Mouse (Mus musculus): ENCODE data around the gene Ybey. TPM values are rescaled to one million over a fixed set of nuclear protein-coding genes. Genes with fewer than 3 reads are reported as not detected.

Gene Ybey
- polyA plus RNA-seq, 1 experiment from 2014 or later: 8.4 TPM

DNA sequence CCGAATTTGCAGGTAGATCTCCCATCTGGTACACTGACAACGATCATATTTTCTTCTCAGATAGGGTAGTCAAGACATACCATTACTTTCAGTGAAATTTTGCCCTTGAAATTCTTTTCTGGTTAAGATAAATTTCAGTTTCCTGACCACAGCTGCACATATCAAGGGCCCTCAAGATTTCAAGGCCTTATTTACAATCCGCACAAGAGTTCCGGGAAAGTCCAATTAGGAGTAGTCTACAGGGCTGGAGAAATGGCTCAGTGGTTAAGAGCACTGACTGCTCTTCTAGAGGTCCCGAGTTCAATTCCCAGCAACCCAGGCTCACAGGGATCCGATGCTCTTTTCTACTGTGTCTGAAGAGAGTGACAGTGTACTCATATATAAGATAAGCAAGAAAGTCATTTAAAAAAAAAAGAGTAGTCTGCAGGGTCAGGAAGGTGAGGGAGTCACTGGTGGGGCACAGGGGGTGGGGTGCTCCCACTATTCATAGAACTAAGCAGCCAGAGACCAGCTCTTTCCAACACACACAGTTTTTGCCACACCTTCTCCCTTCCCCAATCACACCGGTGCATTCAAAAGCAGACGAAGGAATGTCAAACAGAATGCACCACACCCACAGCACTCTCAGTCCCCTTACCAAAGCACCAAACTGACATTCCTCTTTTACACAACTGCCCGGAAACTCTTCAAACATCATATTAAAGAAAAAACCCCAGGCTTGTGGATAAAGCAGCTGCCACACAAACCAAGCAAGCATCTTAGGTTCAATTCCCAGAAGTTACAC is 29.6 kb downstream of the Ybey start:
- Histone ChIP-seq H3K27me3 (replicated peaks) (no peaks in the 10 kb centered on the region), H3K4me1 (peaks cover 17% of the 10 kb centered on the region), H3K9me3 (no peaks in the 10 kb centered on the region), H3K4me2 (replicated peaks) (no peak overlapping the region), H3K27ac (no peak overlapping the region), H3K9ac (no peak overlapping the region), H3K4me3 (no peak overlapping the region), H3K36me3 (peaks cover 55% of the 10 kb centered on the region)
- WGBS: 95% methylated on average over 9 of the region's 9 CpGs
- ATAC-seq (ENCODE audit: low FRiP score, low read depth): no peak

DNA sequence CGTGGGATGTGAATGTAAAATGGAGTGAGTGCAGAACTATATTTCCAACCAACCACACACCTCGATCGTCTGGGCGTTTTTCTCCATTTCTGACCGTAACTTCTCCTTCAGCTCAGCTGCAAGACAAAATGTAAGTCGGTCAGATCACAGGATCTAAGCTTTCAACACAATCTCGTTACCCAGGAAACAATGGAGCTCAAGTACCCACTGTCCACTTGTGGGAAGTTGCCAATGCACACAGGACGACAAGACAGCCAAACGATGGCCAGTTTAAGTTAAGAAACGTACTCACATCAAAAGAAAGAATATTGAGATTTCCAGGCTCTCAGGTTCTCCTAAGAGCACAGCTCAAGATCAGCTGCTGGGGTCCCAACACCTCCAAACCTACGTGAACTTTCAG is 35.0 kb downstream of the Ybey start:
- no peak overlapping the region for H3K4me2 ChIP-seq (replicated peaks)
- H3K27ac ChIP-seq: no peak overlapping the region
- H3K9me3 ChIP-seq: no peaks in the 10 kb centered on the region
- no peak overlapping the region for H3K9ac ChIP-seq
- no peak for ATAC-seq (ENCODE audit: low FRiP score, low read depth)
- no peak overlapping the region for H3K4me3 ChIP-seq
- no peaks in the 10 kb centered on the region for H3K4me1 ChIP-seq
- no peaks in the 10 kb centered on the region for H3K27me3 ChIP-seq (replicated peaks)
- H3K36me3 ChIP-seq: peaks cover 90% of the 10 kb centered on the region
- WGBS: 96% methylated on average over 11 of the region's 11 CpGs

DNA sequence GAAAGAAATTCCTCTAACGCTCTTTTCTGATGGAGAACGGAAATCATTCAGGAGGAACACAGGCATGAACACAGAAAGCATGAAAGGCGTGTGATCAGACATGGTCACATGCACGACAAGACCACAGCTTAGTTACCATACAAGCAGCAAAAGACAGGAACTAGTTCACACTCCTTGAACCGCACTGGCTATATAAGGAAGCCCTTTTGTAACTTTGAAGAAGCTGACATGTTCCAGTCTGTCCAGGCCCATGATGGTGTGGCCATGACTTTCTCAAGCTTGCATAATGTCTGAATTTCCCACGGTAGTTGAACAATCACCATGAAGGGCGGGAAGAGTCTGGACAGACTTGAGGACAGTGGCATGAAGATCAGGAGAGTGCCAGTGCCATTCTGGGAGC is 43.2 kb downstream of the Ybey start:
- no peaks in the 10 kb centered on the region for H3K4me1 ChIP-seq
- H3K4me2 ChIP-seq (replicated peaks): no peak overlapping the region
- H3K4me3 ChIP-seq: no peak overlapping the region
- H3K36me3 ChIP-seq: peaks cover 88% of the 10 kb centered on the region
- H3K27me3 ChIP-seq (replicated peaks): no peaks in the 10 kb centered on the region
- no peak overlapping the region for H3K27ac ChIP-seq
- no peak overlapping the region for H3K9ac ChIP-seq
- no peak for ATAC-seq (ENCODE audit: low FRiP score, low read depth)
- WGBS: 94% methylated on average over 7 of the region's 7 CpGs
- no peaks in the 10 kb centered on the region for H3K9me3 ChIP-seq

DNA sequence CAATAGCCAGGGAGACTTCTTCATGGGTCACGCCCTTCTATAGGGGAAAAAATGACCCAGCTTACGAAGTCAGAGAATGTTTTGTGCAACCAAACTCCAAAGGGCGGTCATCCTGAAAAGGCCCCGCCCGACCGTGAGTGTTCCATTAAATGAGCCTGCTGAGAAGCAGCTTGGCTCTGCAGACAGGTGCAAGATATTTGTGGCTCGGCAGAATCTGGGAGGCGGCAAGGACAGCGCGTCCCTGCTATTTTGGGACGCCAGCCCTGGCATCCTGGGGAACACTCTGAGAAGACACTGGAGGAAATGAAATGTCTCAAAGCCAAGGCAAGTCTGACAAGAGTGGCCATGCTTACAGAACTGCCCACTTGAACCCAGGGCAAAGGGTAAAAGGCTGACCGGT is 52.1 kb downstream of the Ybey start:
- Histone ChIP-seq H3K4me2 (replicated peaks) (no peak overlapping the region), H3K9me3 (no peaks in the 10 kb centered on the region), H3K27me3 (replicated peaks) (no peaks in the 10 kb centered on the region), H3K4me3 (no peak overlapping the region), H3K27ac (no peak overlapping the region), H3K36me3 (peaks cover 83% of the 10 kb centered on the region), H3K9ac (no peak overlapping the region), H3K4me1 (no peaks in the 10 kb centered on the region)
- no peak for ATAC-seq (ENCODE audit: low FRiP score, low read depth)
- 92% methylated on average over 12 of the region's 12 CpGs for WGBS

Other genes with a start within 250 kb of the Ybey start
- 128 TPM in 2 replicates for gene Prmt2, start 231.2 kb downstream of the Ybey start, polyA plus RNA-seq (2016; fragmentation: Nextera tagmentation; extraction: Ambion mirVana)
- 0.88 and 0.93 TPM in 2 replicates for gene S100b, start 215.3 kb downstream of the Ybey start, polyA plus RNA-seq (2016; fragmentation: Nextera tagmentation; extraction: Ambion mirVana)
- 14.2 and 15.0 TPM in 2 replicates for gene Dip2a, start 123.8 kb downstream of the Ybey start, polyA plus RNA-seq (2016; fragmentation: Nextera tagmentation; extraction: Ambion mirVana)
- gene AC141477.1, start 28.7 kb downstream of the Ybey start, polyA plus RNA-seq (2016; fragmentation: Nextera tagmentation; extraction: Ambion mirVana): not detected in 2 replicates
- 11.5 and 15.6 TPM in 2 replicates for gene Pcnt, start 26.3 kb downstream of the Ybey start, polyA plus RNA-seq (2016; fragmentation: Nextera tagmentation; extraction: Ambion mirVana)
- not detected in 2 replicates for gene 2610028H24Rik, start 20.0 kb downstream of the Ybey start, polyA plus RNA-seq (2016; fragmentation: Nextera tagmentation; extraction: Ambion mirVana)
- gene Mcm3ap, start 187 bp downstream of the Ybey start, polyA plus RNA-seq (2016; fragmentation: Nextera tagmentation; extraction: Ambion mirVana): 75.1 and 75.8 TPM in 2 replicates
- 51.9 and 58.0 TPM in 2 replicates for gene Lss, start 62.5 kb upstream of the Ybey start, polyA plus RNA-seq (2016; fragmentation: Nextera tagmentation; extraction: Ambion mirVana)
- not detected in 2 replicates for gene Spatc1l, start 93.2 kb upstream of the Ybey start, polyA plus RNA-seq (2016; fragmentation: Nextera tagmentation; extraction: Ambion mirVana)
- gene Ftcd, start 106.5 kb upstream of the Ybey start, polyA plus RNA-seq (2016; fragmentation: Nextera tagmentation; extraction: Ambion mirVana): 0.34 TPM in 1 of 2 replicates, not detected in the other
- 30.9 and 31.0 TPM in 2 replicates for gene Col6a2, start 154.5 kb upstream of the Ybey start, polyA plus RNA-seq (2016; fragmentation: Nextera tagmentation; extraction: Ambion mirVana)

All from neural tube, embryonic 12.5 days (tissue).